Mouse (Mus musculus) layer of hippocampus, adult 11-12 months (tissue): ENCODE data around the gene Maml2.

Experiments
- DNase-seq: peaks from one replicate; pipeline ENCODE4 v3.0.0; 2022; ENCODE audit warnings: low spot score

Gene Maml2

DNA sequence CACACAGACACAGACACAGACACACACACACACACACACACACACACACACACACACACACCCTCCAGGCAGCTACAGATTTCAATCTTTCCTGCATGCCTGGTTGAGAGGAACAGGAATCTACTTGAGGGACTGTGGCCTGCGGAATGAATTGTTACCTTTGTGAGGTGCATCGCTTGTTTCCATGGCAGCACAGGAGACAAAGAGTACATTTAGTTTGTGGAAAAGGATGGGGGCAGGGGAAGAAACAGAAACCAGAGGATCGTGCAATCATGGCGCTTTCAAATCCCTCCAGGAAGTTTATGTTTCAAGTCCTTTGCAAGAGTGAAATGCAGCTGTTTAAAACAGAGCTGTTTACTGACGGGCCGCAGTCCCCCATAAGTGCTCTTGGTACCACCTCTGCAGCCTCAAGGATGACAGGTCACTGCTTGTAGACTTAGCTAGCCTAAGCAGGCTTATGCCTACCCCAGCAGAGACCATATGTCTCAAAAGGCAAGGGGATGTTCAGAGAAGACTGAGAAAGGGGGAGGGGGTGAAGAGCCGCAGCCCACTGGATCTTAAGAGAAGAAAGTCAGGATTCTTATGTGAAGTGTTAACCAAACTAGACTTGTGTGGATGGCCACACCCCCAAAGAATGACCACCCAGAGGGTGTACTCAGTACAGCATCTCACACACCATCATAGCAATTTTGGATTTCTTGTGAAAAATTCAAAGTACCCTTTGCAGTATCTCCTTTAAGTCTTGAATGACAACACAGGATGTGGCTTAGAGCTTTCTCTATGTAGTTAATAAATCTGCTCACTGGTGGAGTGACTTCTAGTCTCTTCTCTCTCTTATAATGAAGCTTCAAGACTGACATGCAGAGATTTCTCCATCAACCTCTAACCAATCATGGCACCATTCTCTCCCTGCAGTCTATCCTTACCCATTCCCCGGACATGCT is 315.8 kb downstream of the Maml2 start:
- no peak for DNase-seq

DNA sequence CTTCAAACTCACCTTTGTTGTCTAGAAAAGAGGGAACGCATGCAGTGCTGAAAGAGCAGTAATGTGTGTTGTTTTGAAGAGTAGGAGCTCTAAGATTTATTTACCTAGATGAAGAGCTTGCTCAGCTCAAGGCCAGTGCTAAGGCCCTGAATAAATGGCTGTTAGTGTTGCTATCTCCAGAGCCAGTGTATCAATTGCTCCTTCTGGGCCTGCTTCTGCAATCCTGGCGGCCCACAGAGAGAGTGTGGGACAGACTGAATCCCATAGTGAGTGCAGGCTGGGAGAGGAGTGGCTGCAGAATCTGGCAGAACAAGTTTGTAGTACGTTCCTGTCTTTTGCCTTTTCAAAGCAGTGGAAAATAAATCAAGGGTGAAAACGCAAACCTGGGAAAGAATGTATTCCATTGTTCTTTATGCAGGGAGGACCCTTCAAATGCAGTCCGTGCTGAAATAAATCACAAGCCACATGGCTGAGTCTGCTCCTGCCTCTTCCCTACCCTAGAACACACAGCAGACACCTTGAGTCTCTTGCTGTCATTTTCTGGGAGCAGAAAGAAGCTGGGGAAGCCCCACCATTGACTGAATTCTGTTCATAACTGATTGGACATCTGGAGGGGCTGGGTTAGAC is 318.7 kb downstream of the Maml2 start:
- no peak for DNase-seq

DNA sequence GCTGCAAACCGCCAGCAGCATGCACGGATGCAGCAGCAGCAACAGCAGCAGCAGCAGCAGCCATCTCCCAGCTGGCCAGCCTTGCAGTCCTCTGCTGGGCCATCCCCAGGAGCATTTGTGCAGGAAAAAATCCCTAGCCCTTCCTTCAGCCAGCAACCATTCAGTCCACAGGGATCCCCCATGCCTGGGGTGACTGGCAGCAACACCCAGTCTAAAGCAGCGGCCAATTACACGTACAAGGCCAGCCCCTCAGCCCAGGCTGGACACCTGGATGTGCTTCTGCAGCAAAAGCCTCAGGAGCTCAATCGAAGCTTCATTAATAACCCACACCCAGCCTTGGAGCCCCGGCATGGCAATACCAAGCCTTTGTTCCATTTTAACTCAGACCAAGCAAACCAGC is 323.0 kb downstream of the Maml2 start:
- no peak for DNase-seq

DNA sequence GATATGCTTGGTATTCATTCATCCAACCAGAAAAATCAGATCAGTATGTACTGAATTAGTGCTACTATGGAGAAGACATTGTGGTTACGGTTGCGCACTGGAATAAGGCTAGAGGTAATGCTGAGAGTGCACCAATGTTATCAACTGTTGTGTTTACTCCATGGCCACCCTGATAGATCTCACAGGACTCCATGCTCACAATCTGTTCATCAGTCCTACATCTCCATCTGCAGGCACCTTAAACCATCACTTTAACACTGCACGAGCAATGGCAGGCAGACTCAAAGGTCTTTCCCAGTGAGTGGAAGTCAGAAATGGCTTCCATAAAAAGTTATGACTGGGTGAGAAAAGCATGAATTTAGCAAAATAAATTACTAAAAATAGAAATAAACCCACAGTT is 324.2 kb downstream of the Maml2 start:
- DNase-seq, result no peak

DNA sequence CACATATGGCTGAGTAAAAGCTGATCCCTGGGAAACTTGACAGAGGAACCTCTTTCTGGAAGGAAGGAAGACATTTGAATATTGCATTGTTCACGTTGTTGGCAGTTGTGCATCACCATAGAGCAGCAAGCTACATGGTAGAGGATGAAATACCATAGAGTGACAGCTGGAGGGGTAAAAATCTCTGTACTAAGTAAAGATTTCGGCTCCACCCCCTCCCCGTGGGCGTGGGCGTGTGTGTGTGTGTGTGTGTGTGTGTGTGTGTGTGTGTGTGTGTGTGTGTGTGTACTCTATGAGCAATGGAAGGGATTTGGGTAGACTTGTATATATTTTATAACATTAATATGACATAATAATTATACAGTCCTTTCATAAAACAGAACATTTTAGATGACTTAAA is 324.7 kb downstream of the Maml2 start:
- no peak for DNase-seq

DNA sequence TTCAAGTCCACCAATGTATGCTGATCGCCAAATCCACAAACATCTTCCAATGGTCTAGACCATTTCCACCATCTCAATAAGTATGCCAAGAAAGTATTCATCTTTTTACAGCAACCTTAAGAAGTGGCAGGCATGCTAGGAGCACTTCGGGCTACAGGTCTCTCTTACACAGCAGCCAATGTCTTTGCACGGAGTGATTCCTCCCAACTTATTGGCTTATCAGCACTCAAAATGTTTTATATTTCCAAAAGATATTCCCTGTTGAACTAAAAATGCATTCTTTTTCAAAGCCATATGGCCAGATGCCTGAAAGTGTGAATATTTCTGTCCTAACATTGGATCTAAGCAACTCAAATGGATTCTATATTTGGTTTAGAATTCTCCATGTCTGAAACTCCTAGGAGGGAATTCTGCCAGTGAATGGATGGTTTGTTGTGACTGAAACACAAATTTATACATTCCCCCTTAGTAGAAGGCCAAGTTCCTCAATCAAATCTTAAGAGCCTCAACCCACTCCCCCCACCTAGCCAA is 326.2 kb downstream of the Maml2 start:
- DNase-seq, result no peak

DNA sequence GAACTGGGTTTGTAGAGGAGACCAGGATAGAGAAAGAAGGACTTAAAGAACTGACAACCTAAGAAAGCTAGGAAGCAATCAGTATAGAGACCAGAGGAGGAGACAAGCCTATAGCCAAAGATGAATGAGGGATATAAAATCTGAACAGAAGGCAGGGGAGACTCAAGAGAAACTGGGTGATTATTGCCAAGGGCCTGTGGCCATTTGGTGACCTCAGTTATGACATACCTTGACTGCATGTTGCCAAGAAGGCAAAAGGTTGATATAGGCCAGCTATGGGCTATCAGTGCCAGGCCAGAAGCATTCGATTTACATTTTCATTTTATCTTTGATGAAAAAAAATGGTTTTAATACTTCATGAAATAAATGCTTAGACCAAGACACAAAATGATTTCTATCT is 327.0 kb downstream of the Maml2 start:
- DNase-seq, result no peak

DNA sequence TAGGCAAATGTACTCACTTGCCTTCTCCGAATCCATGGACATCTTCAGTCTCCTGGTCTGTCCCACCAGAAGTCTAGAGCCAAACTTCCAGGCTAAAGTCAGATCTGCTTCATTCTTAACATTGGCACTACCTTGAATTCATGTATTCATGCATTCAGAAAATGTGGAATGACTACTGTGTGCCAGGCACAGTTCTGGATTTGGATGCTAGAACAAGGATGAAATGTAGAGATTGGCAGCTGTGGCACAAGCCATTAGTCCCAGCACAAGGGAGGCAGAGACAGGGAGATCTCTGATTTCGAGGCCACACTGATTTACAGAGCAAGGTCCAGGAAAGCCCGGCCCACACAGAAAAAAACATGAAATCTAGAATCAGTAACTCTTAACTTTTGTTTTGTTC is 327.5 kb downstream of the Maml2 start:
- DNase-seq, result no peak

DNA sequence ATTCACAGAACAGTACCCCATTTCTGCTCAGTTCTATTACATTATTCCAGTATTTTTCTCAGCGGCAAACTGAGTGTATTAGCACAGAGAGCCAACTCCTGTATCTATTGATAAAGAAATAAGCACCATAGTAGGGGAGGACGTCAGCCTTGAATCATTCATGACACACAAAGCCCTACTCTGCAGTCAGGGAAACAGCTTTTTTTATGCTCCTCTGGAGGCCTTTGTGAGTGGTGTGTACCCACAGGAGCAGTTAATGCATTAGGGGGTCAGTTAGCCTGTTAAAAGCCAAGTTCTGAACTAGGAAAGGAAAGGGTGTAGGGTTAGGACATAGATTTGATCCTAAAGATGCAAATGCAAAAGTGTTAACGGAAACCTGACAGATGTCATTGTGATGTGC is 328.7 kb downstream of the Maml2 start:
- DNase-seq, result no peak

DNA sequence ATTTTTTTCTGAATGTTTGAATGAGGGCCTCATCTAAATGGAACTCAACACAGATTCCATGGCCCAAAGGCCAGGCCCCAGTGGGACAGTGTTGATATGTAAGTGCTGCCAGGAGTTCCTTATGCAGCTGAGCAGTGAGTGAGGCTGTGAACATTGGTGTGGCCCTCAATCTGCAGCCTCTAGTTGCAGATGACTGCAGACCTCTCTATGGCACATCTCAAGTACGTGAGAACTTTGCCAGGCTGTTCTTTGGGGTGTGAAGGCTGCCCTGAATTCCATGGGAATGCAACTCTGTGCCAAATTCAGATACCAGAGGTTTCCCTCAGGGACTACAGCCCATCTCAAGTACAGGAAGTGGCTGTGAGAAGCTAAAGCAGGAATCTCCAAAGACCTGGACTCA is 335.6 kb downstream of the Maml2 start:
- no peak for DNase-seq

DNA sequence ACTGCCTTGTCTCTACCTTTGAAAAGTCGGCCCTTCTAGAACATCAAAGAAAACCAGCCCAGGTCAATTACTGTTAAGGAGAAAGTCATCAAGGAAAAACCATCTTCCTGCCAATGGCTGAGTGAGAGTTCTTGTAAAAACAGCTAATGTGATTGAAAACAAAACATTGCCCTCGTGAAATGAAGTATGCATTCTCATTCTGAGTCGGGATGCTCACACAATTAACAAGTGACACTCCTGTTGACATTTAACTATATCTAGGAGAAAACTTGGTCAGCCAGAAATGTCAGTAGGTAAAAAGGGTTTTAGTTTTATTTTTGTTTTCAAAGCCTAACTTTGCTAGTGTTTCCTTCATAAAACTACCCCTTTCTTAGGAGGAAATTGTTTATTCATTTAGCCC is 341.9 kb downstream of the Maml2 start:
- DNase-seq, result no peak

DNA sequence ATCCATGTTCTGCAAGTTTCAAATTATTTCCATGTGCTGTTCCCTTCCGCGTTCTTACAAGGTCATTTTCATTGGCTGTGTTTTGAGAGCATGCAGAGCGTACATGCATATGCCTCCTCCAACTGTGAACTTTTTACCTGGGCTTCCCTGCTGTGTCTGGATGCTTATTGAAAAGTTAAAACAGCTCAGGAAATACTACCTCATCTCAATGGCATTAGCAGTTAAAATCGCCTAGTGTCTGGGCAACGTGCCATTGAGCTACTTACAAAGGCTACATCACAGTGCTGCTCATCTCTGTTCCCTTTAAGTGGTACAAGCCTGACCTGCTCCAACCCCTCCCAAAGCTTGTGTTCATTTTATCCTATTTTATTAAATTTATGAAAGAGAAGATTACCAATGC is 347.4 kb downstream of the Maml2 start:
- no peak for DNase-seq

DNA sequence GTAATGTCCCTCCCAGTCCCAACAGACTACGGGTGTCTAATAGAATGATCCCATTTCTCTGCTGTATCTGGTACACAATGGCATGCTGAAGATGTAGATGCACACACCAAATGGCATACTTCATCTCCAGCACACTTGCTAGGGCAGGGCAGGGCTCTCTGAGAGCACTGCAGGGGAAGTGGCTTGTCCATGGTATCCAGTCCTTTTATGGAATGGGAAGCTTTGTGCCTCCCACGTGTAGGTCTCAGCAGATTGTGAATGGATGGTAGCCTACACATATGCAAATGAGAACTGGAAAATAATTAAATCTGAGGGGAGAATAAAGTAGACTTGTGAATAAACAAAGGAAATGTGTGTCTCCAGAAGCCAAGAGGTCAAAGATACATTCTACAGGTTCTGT is 353.3 kb downstream of the Maml2 start:
- DNase-seq, result no peak

DNA sequence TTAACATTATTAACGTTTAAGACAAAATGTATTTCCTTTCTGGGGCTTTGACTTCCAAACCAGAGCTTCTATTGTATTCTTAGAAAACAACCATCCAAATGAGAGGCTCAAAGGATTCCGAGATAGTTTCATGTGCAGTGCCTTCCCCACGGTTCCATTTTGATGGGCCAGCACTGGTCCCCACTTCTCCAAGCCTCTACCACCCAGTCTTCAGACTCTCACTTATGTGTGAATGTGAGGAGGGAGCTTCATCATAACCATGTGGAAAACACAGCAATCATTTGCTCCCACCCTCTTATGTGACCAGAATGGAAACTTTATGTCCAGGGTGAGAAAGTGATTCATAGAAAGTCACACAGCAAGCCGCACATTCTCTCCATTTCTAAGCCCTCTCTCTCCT is 354.1 kb downstream of the Maml2 start:
- DNase-seq, result no peak

DNA sequence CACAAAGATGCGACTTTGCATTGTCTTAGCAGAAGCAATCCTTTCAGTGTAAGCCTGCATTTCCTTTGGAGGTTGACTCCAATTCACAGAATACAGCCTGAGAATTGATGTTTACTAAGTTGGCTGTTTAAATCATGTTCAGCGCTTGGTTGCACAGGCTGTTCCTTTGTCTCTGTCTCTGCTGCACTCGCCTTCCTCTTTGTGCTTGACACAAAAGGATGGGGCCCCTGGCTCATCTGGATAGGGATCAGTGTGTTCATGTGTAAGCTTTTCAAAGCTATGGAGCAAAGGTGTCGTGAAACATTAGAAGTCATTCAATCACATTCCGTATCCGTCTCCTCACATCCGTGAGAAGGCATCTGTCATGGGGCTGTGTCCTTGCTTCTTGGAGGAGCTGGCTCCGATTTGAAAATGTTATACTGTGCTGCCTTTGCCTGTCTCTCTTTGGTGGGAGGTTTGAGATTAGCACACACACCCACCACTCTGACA is 354.7 kb downstream of the Maml2 start:
- no peak for DNase-seq

DNA sequence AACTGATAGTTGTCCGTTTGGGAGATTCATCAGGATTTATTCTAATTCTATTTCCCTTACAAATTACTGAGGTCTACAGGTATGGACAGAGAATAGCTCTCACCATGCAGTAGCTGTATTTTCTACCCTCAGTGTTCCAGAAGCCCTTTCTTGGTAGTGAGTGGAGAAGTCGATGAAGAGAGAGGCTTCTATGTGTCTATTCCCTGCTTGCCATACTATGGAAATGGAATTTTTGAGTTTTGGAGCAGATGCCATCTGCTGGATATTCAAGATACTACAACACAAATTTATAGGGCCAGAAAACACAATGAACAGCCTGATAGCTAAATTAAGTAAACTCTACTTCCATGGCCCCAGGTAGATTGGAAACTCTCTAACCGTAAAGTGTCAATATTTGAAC is 355.2 kb downstream of the Maml2 start:
- peak; percentile 45 for DNase-seq

DNA sequence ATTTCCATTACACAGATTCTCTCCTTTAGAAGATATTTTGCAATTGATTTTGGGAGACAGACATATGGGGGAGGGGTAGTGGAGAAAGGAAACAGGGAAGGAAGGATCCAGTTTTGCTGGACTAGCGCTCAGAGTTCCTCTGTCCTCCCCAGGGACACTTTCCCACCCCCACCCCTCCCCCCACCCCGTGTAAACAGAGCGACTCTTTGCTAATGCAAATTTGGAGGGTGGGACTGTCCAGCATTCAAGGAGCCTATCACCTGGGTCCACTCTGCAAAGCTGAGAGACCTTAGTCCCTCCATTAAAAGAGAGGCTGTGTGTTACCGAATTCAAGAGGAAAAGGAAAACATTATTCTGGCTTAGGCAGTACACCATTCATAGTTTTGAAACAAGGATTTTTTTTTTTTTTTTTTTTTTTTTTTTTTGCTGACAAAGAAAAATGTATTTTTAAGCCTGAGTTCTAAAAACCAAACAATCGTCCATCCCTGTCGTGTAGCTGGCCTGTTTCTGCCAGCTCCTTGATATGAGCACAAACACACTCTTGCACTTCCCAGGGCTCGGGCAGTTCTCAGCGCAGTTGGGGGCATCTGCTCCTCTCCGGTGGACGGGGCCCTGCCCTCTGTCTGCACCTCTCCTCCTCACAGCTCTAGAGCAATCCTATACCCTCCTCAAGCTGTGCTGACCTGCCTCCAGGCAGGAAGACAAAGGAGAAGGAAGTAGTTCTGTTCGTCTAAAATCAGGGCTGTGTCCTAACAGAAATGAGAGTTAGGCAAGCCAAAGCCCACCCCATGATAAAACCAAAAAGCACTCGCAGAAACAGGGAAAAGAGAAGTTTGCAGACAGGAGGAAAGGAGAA is 364.2 kb downstream of the Maml2 start:
- DNase-seq, result no peak

DNA sequence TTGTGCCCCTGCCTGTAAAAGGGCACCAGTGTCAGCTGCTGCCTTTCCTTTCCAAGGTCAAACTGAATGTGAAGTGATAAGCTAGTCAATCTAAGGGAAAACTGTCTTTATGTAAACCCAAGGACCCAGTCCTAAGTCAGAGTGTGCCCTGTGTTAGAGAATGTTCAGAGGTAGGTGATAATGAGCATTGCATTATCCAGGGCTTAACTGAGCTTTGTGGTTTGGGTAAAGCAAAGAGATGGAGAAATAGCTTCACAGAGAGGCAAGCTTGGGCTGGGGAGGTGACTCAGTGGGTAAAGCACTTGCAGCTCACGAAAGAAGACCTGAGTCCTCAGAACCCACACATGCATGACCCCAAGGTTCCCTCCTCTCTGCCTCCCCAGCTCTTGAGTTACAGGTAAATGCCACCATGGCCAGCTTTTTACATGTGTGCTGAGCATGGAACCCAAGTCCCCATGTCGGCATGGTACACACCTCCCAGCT is 367.8 kb downstream of the Maml2 start:
- no peak for DNase-seq

DNA sequence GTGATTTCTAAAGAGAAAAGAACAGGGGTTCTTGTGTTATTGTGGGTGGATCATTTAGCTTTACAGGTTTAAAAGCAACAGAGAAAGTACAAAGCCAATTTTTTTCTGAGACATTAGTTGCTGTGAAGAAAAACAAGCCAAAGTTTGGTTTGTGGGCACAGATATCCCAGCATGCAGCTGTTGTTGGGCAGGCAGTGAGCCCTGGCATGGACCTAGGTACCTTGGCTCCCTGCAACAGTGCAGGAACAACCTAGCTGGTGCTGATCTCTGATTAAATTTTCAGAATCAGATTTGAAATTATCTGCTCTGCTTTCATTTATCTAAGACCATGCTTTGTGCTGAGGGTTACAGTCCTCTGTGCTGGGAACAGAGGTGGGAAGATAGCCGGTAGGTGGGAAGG is 370.2 kb downstream of the Maml2 start:
- DNase-seq, result no peak

DNA sequence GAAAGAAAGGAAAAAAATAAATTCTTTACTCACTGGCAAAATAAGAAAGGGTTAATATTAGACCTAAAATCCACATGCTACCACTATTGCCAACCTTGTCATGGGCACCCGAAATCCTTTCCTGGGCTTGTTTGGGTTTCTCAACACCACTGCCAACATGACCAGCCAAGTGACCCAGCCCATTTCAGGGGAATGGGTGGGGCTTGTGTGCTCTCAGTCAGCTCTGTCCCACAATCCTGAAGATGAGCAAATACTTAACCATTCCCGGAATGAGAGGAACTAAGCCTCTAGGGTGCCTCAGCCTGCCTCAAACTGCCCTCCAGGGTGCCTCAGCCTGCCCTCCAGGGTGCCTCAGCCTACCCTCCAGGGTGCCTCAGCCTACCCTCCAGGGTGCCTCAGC is 371.0 kb downstream of the Maml2 start:
- DNase-seq, result no peak

DNA sequence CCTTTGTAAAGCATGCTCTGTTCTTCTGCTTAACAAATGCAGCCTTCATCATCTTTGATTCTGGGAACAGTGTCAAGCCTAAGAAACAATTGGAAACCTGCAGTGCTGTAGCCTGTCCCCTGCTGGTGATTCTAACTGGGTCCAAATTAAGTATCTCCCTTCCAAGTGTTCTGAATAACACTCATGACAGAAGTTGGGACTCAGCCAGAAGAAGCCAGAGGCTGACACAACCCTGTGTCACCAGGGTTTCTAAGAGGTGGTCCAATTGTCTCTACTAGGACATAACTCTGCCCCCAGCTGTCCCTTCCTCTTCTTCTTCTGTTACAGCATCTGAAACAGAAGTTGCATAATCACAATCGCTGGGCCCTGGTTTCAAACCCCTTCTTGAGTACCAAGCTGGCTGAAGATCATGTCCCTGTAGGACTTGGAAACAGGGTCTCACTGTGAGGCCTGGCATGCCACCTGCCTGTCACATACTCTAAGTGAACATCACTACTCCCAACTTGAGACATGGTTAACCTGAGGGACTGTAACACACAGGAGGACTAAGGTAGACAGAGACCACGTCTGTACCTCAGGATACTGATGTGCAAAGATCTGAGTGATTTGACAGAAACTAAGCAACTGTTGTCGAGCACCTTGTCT is 373.5 kb downstream of the Maml2 start:
- DNase-seq, result peak; percentile 42

DNA sequence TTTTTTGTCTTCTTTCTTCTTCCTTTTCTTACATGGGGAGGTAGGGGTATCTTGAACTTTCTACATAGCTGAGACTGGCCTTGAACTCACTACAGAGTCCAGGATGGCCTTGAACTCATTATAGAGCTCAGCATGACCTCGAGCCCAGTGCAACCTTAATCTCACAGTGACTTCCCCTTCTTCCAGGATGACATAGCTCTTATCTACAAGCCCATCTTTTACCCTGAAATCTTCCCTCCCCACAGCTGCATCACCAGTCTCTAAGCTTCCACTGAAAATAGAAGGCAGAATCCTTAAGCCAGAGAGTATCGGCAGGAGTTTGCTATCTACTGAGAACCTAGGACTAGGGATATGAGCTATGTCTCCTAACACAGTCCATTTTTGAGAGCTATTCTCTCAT is 375.5 kb downstream of the Maml2 start:
- DNase-seq, result no peak
